ENCODE assay signal across 8 mouse cellular contexts in the genomic region with DNA sequence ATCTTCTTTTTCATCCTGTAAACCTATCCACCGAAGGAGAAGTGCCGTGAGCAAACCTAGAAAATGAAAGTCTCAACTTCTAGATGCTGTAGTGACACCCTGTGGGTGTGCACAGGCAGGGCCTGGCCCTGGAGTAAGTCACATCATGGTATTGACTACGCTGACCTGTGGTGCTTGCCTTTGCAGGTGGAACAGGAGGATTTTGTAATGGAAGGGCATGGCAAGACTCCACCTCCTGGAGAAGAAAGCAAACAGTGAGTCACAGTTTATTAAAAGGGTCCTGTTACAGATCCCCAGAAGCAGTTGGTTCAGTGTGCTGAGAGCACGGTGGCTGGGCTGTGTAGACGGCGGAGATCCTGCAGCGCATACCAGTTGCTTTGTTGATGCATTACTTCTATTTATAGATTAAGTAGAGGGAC.
DNase-seq lines count a peak whose midpoint lies in the region; ATAC-seq and TF ChIP-seq lines count a peak whose summit lies in the region.

No protein-coding gene starts in this region.

- no peaks in the 10 kb centered on the region for H3K27me3 ChIP-seq in heart, adult 2 months (ENCODE audit: control insufficient read depth, insufficient read depth, low read length)
- H3K27me3 ChIP-seq in heart, embryonic 13.5 days (replicated peaks), result no peaks in the 10 kb centered on the region
- no peaks in the 10 kb centered on the region for H3K27me3 ChIP-seq in cerebellum, adult 2 months (ENCODE audit: control insufficient read depth, insufficient read depth, low read length)

- peaks cover 2% of the 10 kb centered on the region for H3K79me2 ChIP-seq in heart, adult 2 months (replicated peaks; ENCODE audit: control insufficient read depth, insufficient read depth, low read length)

- peak; percentile 50 for TF ChIP-seq CTCF in heart, adult 2 months (IDR thresholded peaks at IDR 0.05)
- TF ChIP-seq CTCF in cerebellum, adult 2 months (IDR thresholded peaks at IDR 0.05; ENCODE audit: borderline replicate concordance, insufficient read depth, low read depth, low read length), result no peak

- no peak overlapping the region for H3K4me3 ChIP-seq in heart, adult 2 months
- H3K4me3 ChIP-seq in heart, embryonic 13.5 days, result peak overlapping the region; percentile 17
- H3K4me3 ChIP-seq in cerebellum, adult 2 months (replicated peaks; ENCODE audit: insufficient read depth, low read depth, low read length), result no peak overlapping the region

- peak overlapping the region; percentile 57 for H3K4me2 ChIP-seq in heart, embryonic 13.5 days

- intact Hi-C loops in heart, adult 2 months (cut with DNase I), result loop anchor here (2.0 to 5.0 kb wide), 2 partner anchors 47 to 78 kb away; no protein-coding TSS in a partner anchor
- intact Hi-C loops in heart, postnatal 14 days (cut with DNase I), result no loop called here

- TF ChIP-seq EP300 in heart, adult 2 months (IDR thresholded peaks at IDR 0.05; ENCODE audit: insufficient read depth, low read depth, low read length), result no peak

- 38% methylated on average over 7 of the region's 7 CpGs for WGBS in heart, adult 2 months
- WGBS in heart, embryonic 13.5 days, result 33% methylated on average over 7 of the region's 7 CpGs
- 64% methylated on average over 7 of the region's 7 CpGs for WGBS in cerebellum, adult 2 months

- DNase-seq in heart, adult 2 months, result peak in 1 of 2 experiments; percentile 35
- DNase-seq in heart, postnatal 14 days, result no peak
- DNase-seq in lung, postnatal 10 days, result peak; percentile 29
- no peak for DNase-seq in cerebellum, postnatal 36 days
- no peak for DNase-seq in cerebellum, adult 2 months
- no peak for DNase-seq in cerebellum, postnatal 14 days

- peak; percentile 63 for ATAC-seq in CD4-positive, CD25-positive, alpha-beta regulatory T cell, adult 4 months
- no peak for ATAC-seq in heart, embryonic 13.5 days (ENCODE audit: extremely low read depth, insufficient number of reproducible peaks, low FRiP score, low TSS enrichment)

- peak overlapping the region; percentile 2; the same call in 1 of the 2 replicates for H3K27ac ChIP-seq in heart, adult 2 months
- H3K27ac ChIP-seq in heart, embryonic 13.5 days (replicated peaks), result peak overlapping the region; percentile 64
- no peak overlapping the region for H3K27ac ChIP-seq in cerebellum, adult 2 months (ENCODE audit: insufficient read depth, low read length)

- H3K9ac ChIP-seq in heart, adult 2 months (ENCODE audit: low read depth, low read length), result no peak overlapping the region
- H3K9ac ChIP-seq in heart, embryonic 13.5 days, result peak overlapping the region; percentile 50; the same call in 1 of the 2 replicates

- peaks cover 3% of the 10 kb centered on the region for H3K36me3 ChIP-seq in heart, adult 2 months (ENCODE audit: control insufficient read depth, insufficient read depth, low read length)
- H3K36me3 ChIP-seq in heart, embryonic 13.5 days, result peaks cover 4% of the 10 kb centered on the region; the same call in 1 of the 2 replicates

- H3K9me3 ChIP-seq in heart, embryonic 13.5 days, result no peaks in the 10 kb centered on the region

- peaks cover 5% of the 10 kb centered on the region for H3K4me1 ChIP-seq in heart, adult 2 months (ENCODE audit: control insufficient read depth, insufficient read depth, low read length)
- peaks cover 21% of the 10 kb centered on the region for H3K4me1 ChIP-seq in heart, embryonic 13.5 days
- 0 out of 2 replicates have a peak, but pooled peaks cover 2% of the 10 kb centered on the region for H3K4me1 ChIP-seq in cerebellum, adult 2 months (ENCODE audit: control insufficient read depth, insufficient read depth, low read length)

- no peak for TF ChIP-seq POLR2A in heart, adult 2 months (IDR thresholded peaks at IDR 0.05; ENCODE audit: insufficient read depth, low read depth, low read length)
- no peak for TF ChIP-seq POLR2A in cerebellum, adult 2 months (IDR thresholded peaks at IDR 0.05; ENCODE audit: borderline replicate concordance, insufficient read depth, low read length)
